Mouse (Mus musculus) hindbrain, embryonic 11.5 days (tissue): ENCODE results near the gene Sdhaf1. TPM values are rescaled to one million over a fixed set of nuclear protein-coding genes. Genes with fewer than 3 reads are reported as not detected.

Source experiments
- ATAC-seq: fragments of 200-750 bp; cut with Nextera tagmentation; 2 replicates; pipeline ENCODE4 v1.8.0; 2017; ENCODE audit warnings: mild to moderate bottlenecking, moderate TSS enrichment, moderate library complexity; ENCODE audit not compliant: low FRiP score
- DNase-seq: peaks from one replicate; pipeline ENCODE4 v3.0.0-alpha.2; 2015; ENCODE audit warnings: low spot score
- H3K27ac ChIP-seq: fragments of 300-500 bp; sonication (generic); 2 replicates; pipeline ENCODE4 v1.5.1; 2014; ENCODE audit warnings: mild to moderate bottlenecking, low read depth, low read length
- H3K27me3 ChIP-seq: fragments of 300-500 bp; sonication (generic); 2 replicates; pipeline ENCODE4 v1.6.1; 2014; ENCODE audit warnings: mild to moderate bottlenecking, low read length, moderate library complexity, mixed read lengths; ENCODE audit not compliant: control insufficient read depth, insufficient read depth
- H3K36me3 ChIP-seq: fragments of 300-500 bp; sonication (generic); 2 replicates; pipeline ENCODE4 v1.6.1; 2014; ENCODE audit warnings: mild to moderate bottlenecking, low read length, moderate library complexity, mixed read lengths; ENCODE audit not compliant: control insufficient read depth, insufficient read depth
- H3K4me1 ChIP-seq: fragments of 300-500 bp; sonication (generic); replicated peaks from 2 replicates; pipeline ENCODE4 v1.6.1; 2014; ENCODE audit warnings: low read length, mixed read lengths; ENCODE audit not compliant: control insufficient read depth, insufficient read depth
- H3K4me2 ChIP-seq: fragments of 300-500 bp; sonication (generic); replicated peaks from 2 replicates; pipeline ENCODE4 v1.6.1; 2014; ENCODE audit warnings: mild to moderate bottlenecking, low read depth, low read length
- H3K4me3 ChIP-seq: fragments of 300-500 bp; sonication (generic); 2 replicates; pipeline ENCODE4 v1.5.1; 2014; ENCODE audit warnings: low read depth, low read length
- H3K9ac ChIP-seq: fragments of 300-500 bp; sonication (generic); 2 replicates; pipeline ENCODE4 v1.6.1; 2014; ENCODE audit warnings: low read depth, low read length
- H3K9me3 ChIP-seq: fragments of 300-500 bp; sonication (generic); 2 replicates; pipeline ENCODE4 v1.6.1; 2016; ENCODE audit warnings: low read length; ENCODE audit not compliant: control insufficient read depth
- WGBS: fragments of 180-500 bp; shearing (Covaris S2); extraction: QIAGEN DNeasy Blood & Tissue Kit; methylation state at CpG from one replicate; pipeline ENCODE4 v1.1.7; 2014; 5-methylcytosine and 5-hydroxymethylcytosine counted together
- polyA plus RNA-seq: library from polyadenylated mRNA; unstranded; fragments of >200 nt; fragmentation: Nextera tagmentation; extraction: Ambion mirVana; gene quantifications from 2 replicates; pipeline ENCODE4 v1.2.1, GENCODE M21; 2014

Sdhaf1 gene
- polyA plus RNA-seq, 1 experiment from 2014 or later: 20.9 TPM

GRCm38 (mm10) chr7:30321539-30322284 is 2.0 kb downstream of the Sdhaf1 start, which contains the start of gene E130208F15Rik:
E130208F15Rik (plus strand) TSS chr7:30321740.
- ATAC-seq (peak; percentile 78), DNase-seq (peak; percentile 58)
- Histone ChIP-seq H3K4me3 (peak within 1 kb of the TSS; percentile 87), H3K4me2 (peak within 1 kb of the TSS; percentile 84), H3K9ac (peak within 1 kb of the TSS; percentile 91), H3K36me3 (no peaks in the 10 kb centered on the region), H3K27ac (peak within 1 kb of the TSS; percentile 67), H3K4me1 (no peaks in the 10 kb centered on the region), H3K9me3 (no peaks in the 10 kb centered on the region), H3K27me3 (no peaks in the 10 kb centered on the region)
- WGBS: under 1% methylated on average over 56 of the region's 63 CpGs

GRCm38 (mm10) chr7:30320946-30321345 is 2.7 kb downstream of the Sdhaf1 start:
- H3K4me3 ChIP-seq: peak overlapping the region; percentile 87; the same call in 1 of the 2 replicates
- no peaks in the 10 kb centered on the region for H3K4me1 ChIP-seq
- H3K9ac ChIP-seq: peak overlapping the region; percentile 91
- no peaks in the 10 kb centered on the region for H3K36me3 ChIP-seq
- WGBS: 85% methylated on average over 2 of the region's 2 CpGs
- peak overlapping the region; percentile 84 for H3K4me2 ChIP-seq
- no peaks in the 10 kb centered on the region for H3K9me3 ChIP-seq
- no peak for DNase-seq
- no peak for ATAC-seq
- H3K27ac ChIP-seq: no peak overlapping the region
- no peaks in the 10 kb centered on the region for H3K27me3 ChIP-seq

- no peak overlapping the region for H3K9ac ChIP-seq
- H3K4me1 ChIP-seq: no peaks in the 10 kb centered on the region
- no peak overlapping the region for H3K4me3 ChIP-seq
- no peak overlapping the region for H3K27ac ChIP-seq
- WGBS: 91% methylated on average over 3 of the region's 3 CpGs
- DNase-seq (no peak), ATAC-seq (no peak)
- H3K9me3 ChIP-seq: no peaks in the 10 kb centered on the region
- H3K27me3 ChIP-seq: no peaks in the 10 kb centered on the region
- no peaks in the 10 kb centered on the region for H3K36me3 ChIP-seq
- no peak overlapping the region for H3K4me2 ChIP-seq
Observed at GRCm38 (mm10) chr7:30318142-30318541, 5.6 kb downstream of the Sdhaf1 start.

GRCm38 (mm10) chr7:30315559-30316529 is 7.9 kb downstream of the Sdhaf1 start:
- H3K9me3 ChIP-seq: no peaks in the 10 kb centered on the region
- H3K9ac ChIP-seq: no peak overlapping the region
- no peaks in the 10 kb centered on the region; the same call in 1 of the 2 replicates for H3K36me3 ChIP-seq
- DNase-seq: no peak
- no peak for ATAC-seq
- no peaks in the 10 kb centered on the region for H3K4me1 ChIP-seq
- H3K4me2 ChIP-seq: no peak overlapping the region
- no peak overlapping the region for H3K27ac ChIP-seq
- WGBS: 84% methylated on average over 13 of the region's 13 CpGs
- H3K4me3 ChIP-seq: no peak overlapping the region
- no peaks in the 10 kb centered on the region for H3K27me3 ChIP-seq

GRCm38 (mm10) chr7:30314721-30315155 is 9.0 kb downstream of the Sdhaf1 start, which contains the start of gene Syne4:
Syne4 (plus strand) TSS chr7:30314807.
- WGBS: 6% methylated on average over 9 of the region's 9 CpGs
- no peaks in the 10 kb centered on the region for H3K4me1 ChIP-seq
- no peak within 1 kb of the TSS for H3K27ac ChIP-seq
- no peaks in the 10 kb centered on the region for H3K27me3 ChIP-seq
- H3K36me3 ChIP-seq: no peaks in the 10 kb centered on the region; the same call in 1 of the 2 replicates
- no peak for ATAC-seq
- no peak within 1 kb of the TSS for H3K9ac ChIP-seq
- H3K4me3 ChIP-seq: peak within 1 kb of the TSS; percentile 13; the same call in 1 of the 2 replicates
- DNase-seq: no peak
- H3K9me3 ChIP-seq: no peaks in the 10 kb centered on the region
- H3K4me2 ChIP-seq: peak within 1 kb of the TSS; percentile 18

- ATAC-seq (no peak), DNase-seq (no peak)
- WGBS: 47% methylated on average over 27 of the region's 27 CpGs
- Histone ChIP-seq H3K4me1 (peaks cover 3% of the 10 kb centered on the region; the same call in 1 of the 2 replicates), H3K4me3 (no peak overlapping the region), H3K27ac (no peak overlapping the region), H3K27me3 (no peaks in the 10 kb centered on the region), H3K36me3 (no peaks in the 10 kb centered on the region; the same call in 1 of the 2 replicates), H3K4me2 (no peak overlapping the region), H3K9ac (no peak overlapping the region), H3K9me3 (no peaks in the 10 kb centered on the region)
Observed at GRCm38 (mm10) chr7:30313666-30314320, 9.9 kb downstream of the Sdhaf1 start.

- no peak overlapping the region for H3K9ac ChIP-seq
- H3K4me1 ChIP-seq: peaks cover 5% of the 10 kb centered on the region; the same call in 1 of the 2 replicates
- no peak overlapping the region for H3K4me2 ChIP-seq
- 0 out of 2 replicates have a peak overlapping the region, but pooled peaks have one; percentile 6 for H3K4me3 ChIP-seq
- WGBS: 90% methylated on average over 12 of the region's 12 CpGs
- H3K27me3 ChIP-seq: no peaks in the 10 kb centered on the region
- H3K36me3 ChIP-seq: no peaks in the 10 kb centered on the region; the same call in 1 of the 2 replicates
- H3K9me3 ChIP-seq: no peaks in the 10 kb centered on the region
- ATAC-seq (no peak), DNase-seq (no peak)
- H3K27ac ChIP-seq: no peak overlapping the region
Observed at GRCm38 (mm10) chr7:30310136-30310535, 13.6 kb downstream of the Sdhaf1 start.
